Mouse (Mus musculus): ENCODE results near the gene Fau. TPM values are rescaled to one million over a fixed set of nuclear protein-coding genes. Genes with fewer than 3 reads are reported as not detected.

Fau gene
- total and polyA plus RNA-seq, 2 experiments: 455 to 820 TPM

DNA sequence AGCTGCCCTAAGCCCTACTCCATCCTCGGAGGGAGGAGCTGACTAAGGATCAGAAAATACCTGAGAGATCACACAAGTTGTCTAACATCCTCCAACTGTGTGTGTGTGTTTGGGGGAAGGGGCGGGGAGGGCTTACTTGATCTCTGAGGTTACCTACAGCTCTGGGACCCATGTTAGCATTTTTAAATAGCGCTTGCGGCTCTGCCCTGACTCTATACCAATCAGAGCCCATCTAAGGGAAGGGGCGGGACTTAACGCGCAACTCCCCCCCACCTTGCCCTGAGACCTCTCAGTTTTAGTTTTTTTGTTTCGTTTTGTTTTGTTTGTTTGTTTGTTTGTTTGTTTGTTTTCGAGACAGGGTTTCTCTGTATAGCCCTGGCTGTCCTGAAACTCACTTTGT lies 28.2 kb upstream of the Fau start:
- Histone ChIP-seq H3K27me3 (ENCODE audit: control insufficient read depth, insufficient read depth, low read length) (no peaks in the 10 kb centered on the region), H3K4me1 (ENCODE audit: control insufficient read depth, insufficient read depth, low read length) (peaks cover 2% of the 10 kb centered on the region; the same call in 1 of the 2 replicates), H3K79me2 (ENCODE audit: control insufficient read depth, insufficient read depth, low read length) (no peaks in the 10 kb centered on the region), H3K36me3 (ENCODE audit: control insufficient read depth, insufficient read depth, low read length) (no peaks in the 10 kb centered on the region), H3K27ac (replicated peaks; ENCODE audit: insufficient read depth, low read depth, low read length) (no peak overlapping the region), H3K9ac (ENCODE audit: low read depth, low read length) (no peak overlapping the region), H3K4me3 (ENCODE audit: insufficient read depth, low read depth, low read length) (no peak overlapping the region)
- TF ChIP-seq CTCF (IDR thresholded peaks at IDR 0.05; ENCODE audit: low read depth, low read length) (no peak), POLR2A (IDR thresholded peaks at IDR 0.05; ENCODE audit: extremely low read depth, insufficient read depth, low read length) (no peak)
- no peak for DNase-seq (ENCODE audit: extremely low read depth, low read depth, low spot score)
- WGBS: 84% methylated on average over 9 of the region's 9 CpGs

DNA sequence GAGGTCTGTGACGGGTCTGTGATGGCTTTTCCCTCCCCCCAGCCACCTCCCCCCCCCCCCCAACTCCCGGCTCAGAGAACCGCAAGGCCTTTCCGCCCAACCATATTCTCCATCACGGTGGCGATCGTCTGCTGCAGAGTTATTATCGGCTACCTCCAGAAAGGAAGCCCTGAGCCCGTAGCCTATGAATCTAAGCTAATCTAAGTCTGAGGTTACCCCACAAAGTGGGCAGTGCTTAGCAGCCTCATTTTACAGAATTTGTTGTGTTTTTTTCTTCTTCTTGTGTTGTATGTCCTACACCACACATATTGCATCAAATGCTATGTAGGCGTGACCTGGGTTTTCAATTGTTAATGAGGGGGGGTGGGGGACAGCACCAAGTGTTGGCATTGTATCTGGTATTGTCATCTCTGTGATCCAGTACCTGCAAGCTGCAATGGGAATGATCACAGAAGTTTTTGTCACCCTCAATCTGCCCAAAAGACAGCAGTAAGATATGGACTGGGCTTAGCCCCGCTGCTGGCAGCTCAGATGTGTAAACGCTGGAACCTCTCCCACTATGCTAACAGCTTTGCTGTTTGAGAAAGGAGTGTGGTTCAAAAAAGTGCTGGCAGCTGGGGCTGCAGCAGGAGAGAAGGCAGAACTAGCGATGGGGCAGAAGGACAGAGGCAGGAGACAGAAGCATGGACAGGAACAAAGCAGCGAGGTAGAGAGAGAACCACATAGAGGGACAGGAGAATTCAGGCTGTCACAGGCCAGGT lies 26.9 kb upstream of the Fau start:
- Histone ChIP-seq H3K4me1 (ENCODE audit: control insufficient read depth, insufficient read depth, low read length) (peaks cover 5% of the 10 kb centered on the region; the same call in 1 of the 2 replicates), H3K27me3 (ENCODE audit: control insufficient read depth, insufficient read depth, low read length) (no peaks in the 10 kb centered on the region), H3K4me3 (ENCODE audit: insufficient read depth, low read depth, low read length) (no peak overlapping the region), H3K79me2 (ENCODE audit: control insufficient read depth, insufficient read depth, low read length) (no peaks in the 10 kb centered on the region), H3K9ac (ENCODE audit: low read depth, low read length) (no peak overlapping the region), H3K27ac (replicated peaks; ENCODE audit: insufficient read depth, low read depth, low read length) (no peak overlapping the region), H3K36me3 (ENCODE audit: control insufficient read depth, insufficient read depth, low read length) (no peaks in the 10 kb centered on the region)
- peak; percentile 75 for DNase-seq (ENCODE audit: extremely low read depth, low read depth, low spot score)
- WGBS: 72% methylated on average over 14 of the region's 14 CpGs
- TF ChIP-seq POLR2A (IDR thresholded peaks at IDR 0.05; ENCODE audit: extremely low read depth, insufficient read depth, low read length) (no peak), CTCF (IDR thresholded peaks at IDR 0.05; ENCODE audit: low read depth, low read length) (no peak)

DNA sequence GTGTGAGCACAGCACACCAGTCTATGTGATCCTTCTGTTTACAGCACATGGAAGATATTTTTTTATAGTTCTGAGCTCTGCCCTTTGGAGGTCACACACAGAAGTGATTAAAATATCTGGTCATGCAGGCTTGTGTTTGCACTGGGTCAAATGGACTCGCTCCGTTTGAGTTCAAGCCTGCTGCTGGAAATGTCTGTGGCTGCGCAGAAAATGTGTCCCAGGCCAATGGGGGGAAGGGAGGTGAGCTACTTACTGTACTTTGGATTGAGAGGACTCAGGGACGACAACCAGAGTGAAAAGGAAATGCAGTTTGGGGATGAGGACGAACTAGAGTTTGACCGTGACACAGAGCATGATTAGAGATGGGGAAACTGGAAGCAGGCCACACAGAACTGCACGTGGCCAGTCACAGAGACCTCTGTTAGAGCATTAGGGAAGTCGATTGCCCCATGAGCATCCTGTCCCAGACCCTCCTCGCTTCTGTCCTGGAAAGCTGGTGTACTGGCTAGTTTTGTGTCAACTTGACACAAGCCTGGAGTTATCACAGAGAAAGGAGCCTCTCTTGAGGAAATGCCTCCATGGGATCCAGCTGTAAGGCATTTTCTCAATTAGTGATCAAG lies 21.6 kb upstream of the Fau start:
- Histone ChIP-seq H3K36me3 (ENCODE audit: control insufficient read depth, insufficient read depth, low read length) (no peaks in the 10 kb centered on the region), H3K27me3 (ENCODE audit: control insufficient read depth, insufficient read depth, low read length) (no peaks in the 10 kb centered on the region), H3K9ac (ENCODE audit: low read depth, low read length) (no peak overlapping the region), H3K4me3 (ENCODE audit: insufficient read depth, low read depth, low read length) (no peak overlapping the region), H3K27ac (replicated peaks; ENCODE audit: insufficient read depth, low read depth, low read length) (peak overlapping the region; percentile 65), H3K4me1 (ENCODE audit: control insufficient read depth, insufficient read depth, low read length) (peaks cover 12% of the 10 kb centered on the region), H3K79me2 (ENCODE audit: control insufficient read depth, insufficient read depth, low read length) (no peaks in the 10 kb centered on the region)
- TF ChIP-seq POLR2A (IDR thresholded peaks at IDR 0.05; ENCODE audit: extremely low read depth, insufficient read depth, low read length) (no peak), CTCF (IDR thresholded peaks at IDR 0.05; ENCODE audit: low read depth, low read length) (no peak)
- DNase-seq (ENCODE audit: extremely low read depth, low read depth, low spot score): peak; percentile 96
- 9% methylated on average over 9 of the region's 9 CpGs for WGBS

DNA sequence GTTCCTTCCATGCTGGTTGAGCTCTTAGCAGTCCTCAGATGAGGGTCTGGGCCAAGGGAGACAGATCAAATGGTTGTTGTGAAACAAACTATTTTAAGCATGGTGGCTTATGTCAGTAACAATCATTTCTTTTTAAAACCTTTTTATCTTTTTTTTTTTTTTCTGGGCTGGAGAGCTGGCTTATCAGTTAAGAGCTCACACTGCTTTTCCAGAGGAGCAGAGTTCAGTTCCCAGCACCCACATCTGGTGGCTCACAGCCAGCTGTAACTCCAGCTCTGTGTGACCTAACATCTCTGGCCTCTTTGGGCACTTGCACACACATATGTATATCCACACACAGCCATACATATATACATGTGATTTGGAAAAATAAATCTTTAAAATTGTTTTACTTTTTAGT lies 19.9 kb upstream of the Fau start:
- H3K79me2 ChIP-seq (ENCODE audit: control insufficient read depth, insufficient read depth, low read length): no peaks in the 10 kb centered on the region
- no peaks in the 10 kb centered on the region for H3K27me3 ChIP-seq (ENCODE audit: control insufficient read depth, insufficient read depth, low read length)
- H3K27ac ChIP-seq (replicated peaks; ENCODE audit: insufficient read depth, low read depth, low read length): no peak overlapping the region
- H3K4me3 ChIP-seq (ENCODE audit: insufficient read depth, low read depth, low read length): no peak overlapping the region
- no peak overlapping the region for H3K9ac ChIP-seq (ENCODE audit: low read depth, low read length)
- peak; percentile 86 for DNase-seq (ENCODE audit: extremely low read depth, low read depth, low spot score)
- no peak for TF ChIP-seq POLR2A (IDR thresholded peaks at IDR 0.05; ENCODE audit: extremely low read depth, insufficient read depth, low read length)
- no peak for TF ChIP-seq CTCF (IDR thresholded peaks at IDR 0.05; ENCODE audit: low read depth, low read length)
- peaks cover 20% of the 10 kb centered on the region for H3K4me1 ChIP-seq (ENCODE audit: control insufficient read depth, insufficient read depth, low read length)
- H3K36me3 ChIP-seq (ENCODE audit: control insufficient read depth, insufficient read depth, low read length): no peaks in the 10 kb centered on the region

DNA sequence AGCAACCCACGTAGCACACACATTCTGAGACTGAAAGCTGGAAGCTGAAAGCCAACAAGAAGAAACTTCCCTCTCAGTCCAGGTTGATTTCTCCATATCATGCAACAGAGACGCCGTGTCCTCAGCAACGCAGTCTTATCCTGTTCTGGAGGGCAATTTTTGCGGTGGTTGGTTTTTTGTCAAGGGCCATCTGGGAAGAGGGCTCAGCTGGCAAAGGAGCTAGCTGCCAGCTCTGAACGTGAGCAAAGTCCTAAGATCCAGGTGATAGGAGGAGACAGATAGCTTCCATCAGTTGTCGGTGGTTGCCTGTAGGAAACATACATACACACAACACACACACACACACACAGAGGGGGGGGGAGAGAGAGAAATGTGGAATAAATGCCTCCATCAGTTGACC lies 19.3 kb upstream of the Fau start:
- no peaks in the 10 kb centered on the region for H3K36me3 ChIP-seq (ENCODE audit: control insufficient read depth, insufficient read depth, low read length)
- no peak for TF ChIP-seq CTCF (IDR thresholded peaks at IDR 0.05; ENCODE audit: low read depth, low read length)
- no peak for TF ChIP-seq POLR2A (IDR thresholded peaks at IDR 0.05; ENCODE audit: extremely low read depth, insufficient read depth, low read length)
- H3K9ac ChIP-seq (ENCODE audit: low read depth, low read length): no peak overlapping the region
- H3K4me3 ChIP-seq (ENCODE audit: insufficient read depth, low read depth, low read length): no peak overlapping the region
- no peak for DNase-seq (ENCODE audit: extremely low read depth, low read depth, low spot score)
- peaks cover 18% of the 10 kb centered on the region for H3K4me1 ChIP-seq (ENCODE audit: control insufficient read depth, insufficient read depth, low read length)
- no peaks in the 10 kb centered on the region for H3K27me3 ChIP-seq (ENCODE audit: control insufficient read depth, insufficient read depth, low read length)
- no peaks in the 10 kb centered on the region for H3K79me2 ChIP-seq (ENCODE audit: control insufficient read depth, insufficient read depth, low read length)
- 71% methylated on average over 7 of the region's 7 CpGs for WGBS
- no peak overlapping the region for H3K27ac ChIP-seq (replicated peaks; ENCODE audit: insufficient read depth, low read depth, low read length)

DNA sequence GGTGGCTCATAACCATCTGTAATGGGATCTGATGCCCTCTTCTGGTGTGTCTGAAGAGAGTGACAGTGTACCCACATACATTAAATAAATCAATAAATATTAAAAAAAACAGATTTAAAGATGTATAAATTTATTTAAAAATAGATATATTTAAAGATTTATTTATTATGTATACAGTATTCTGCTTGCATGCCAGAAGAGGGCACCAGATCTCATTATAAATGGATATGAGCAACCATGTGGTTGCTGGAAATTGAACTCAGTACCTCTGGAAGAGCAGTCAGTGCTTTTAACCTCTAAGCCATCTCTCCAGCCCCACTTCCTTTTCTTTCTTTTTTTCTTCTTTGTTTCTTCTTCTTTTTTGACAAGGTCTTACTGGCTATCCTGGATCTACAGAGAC lies 17.6 kb upstream of the Fau start:
- Histone ChIP-seq H3K4me3 (ENCODE audit: insufficient read depth, low read depth, low read length) (no peak overlapping the region), H3K27ac (replicated peaks; ENCODE audit: insufficient read depth, low read depth, low read length) (no peak overlapping the region), H3K36me3 (ENCODE audit: control insufficient read depth, insufficient read depth, low read length) (no peaks in the 10 kb centered on the region), H3K9ac (ENCODE audit: low read depth, low read length) (no peak overlapping the region), H3K27me3 (ENCODE audit: control insufficient read depth, insufficient read depth, low read length) (no peaks in the 10 kb centered on the region), H3K79me2 (ENCODE audit: control insufficient read depth, insufficient read depth, low read length) (no peaks in the 10 kb centered on the region; the same call in 1 of the 2 replicates), H3K4me1 (ENCODE audit: control insufficient read depth, insufficient read depth, low read length) (peaks cover 19% of the 10 kb centered on the region)
- no peak for TF ChIP-seq POLR2A (IDR thresholded peaks at IDR 0.05; ENCODE audit: extremely low read depth, insufficient read depth, low read length)
- DNase-seq (ENCODE audit: extremely low read depth, low read depth, low spot score): no peak
